Mouse (Mus musculus) spleen, adult 18-20 months (tissue): ENCODE measurements around the gene Srp68.
"Not testable (repeated sequence)": the region's sequence is repeated elsewhere in the genome, so short reads cannot be mapped to it uniquely, and the experiment has no call there.

ENCODE experiments used
- DNase-seq, 2 experiments: peaks; one replicate each; pipeline ENCODE4 v3.0.0; 2022; ENCODE audit warnings: mixed read lengths in 2 of 2

Gene Srp68

GRCm38 (mm10) chr11:116282089-116282488 is 8.1 kb upstream of the Srp68 start:
- DNase-seq: no peak

GRCm38 (mm10) chr11:116281671-116282070 is 7.7 kb upstream of the Srp68 start:
- DNase-seq: no peak

- no peak for DNase-seq
Measured at GRCm38 (mm10) chr11:116280751-116281663, 7.0 kb upstream of the Srp68 start, which contains the start of gene Galr2. Galr2 (plus strand) TSS chr11:116280939.

- not testable (repeated sequence) for DNase-seq
Measured at GRCm38 (mm10) chr11:116277184-116277583, 3.2 kb upstream of the Srp68 start.

GRCm38 (mm10) chr11:116273469-116274044 is 460 bp downstream of the Srp68 start:
- DNase-seq: no peak

GRCm38 (mm10) chr11:116272589-116273468 is 1.2 kb downstream of the Srp68 start:
- DNase-seq: no peak

GRCm38 (mm10) chr11:116269560-116269959 is 4.5 kb downstream of the Srp68 start:
- DNase-seq: no peak

- DNase-seq: no peak
Measured at GRCm38 (mm10) chr11:116268313-116268712, 5.7 kb downstream of the Srp68 start.

GRCm38 (mm10) chr11:116267637-116268036 is 6.4 kb downstream of the Srp68 start:
- no peak for DNase-seq

- no peak for DNase-seq
Measured at GRCm38 (mm10) chr11:116265850-116266249, 8.2 kb downstream of the Srp68 start.

GRCm38 (mm10) chr11:116265352-116265751 is 8.7 kb downstream of the Srp68 start:
- peak in 1 of 2 experiments; percentile 20 for DNase-seq

- DNase-seq: no peak
Measured at GRCm38 (mm10) chr11:116260259-116260658, 13.8 kb downstream of the Srp68 start.

- no peak for DNase-seq
Measured at GRCm38 (mm10) chr11:116259461-116259860, 14.6 kb downstream of the Srp68 start.

GRCm38 (mm10) chr11:116255982-116256675 is 17.9 kb downstream of the Srp68 start:
- no peak for DNase-seq

GRCm38 (mm10) chr11:116255090-116255981 is 18.7 kb downstream of the Srp68 start:
- no peak for DNase-seq

GRCm38 (mm10) chr11:116254627-116255026 is 19.4 kb downstream of the Srp68 start:
- no peak for DNase-seq

- no peak for DNase-seq
Measured at GRCm38 (mm10) chr11:116253076-116253600, 20.9 kb downstream of the Srp68 start.

- no peak for DNase-seq
Measured at GRCm38 (mm10) chr11:116250898-116251297, 23.1 kb downstream of the Srp68 start.

- DNase-seq: no peak
Measured at GRCm38 (mm10) chr11:116247502-116248222, 26.4 kb downstream of the Srp68 start.

- no peak for DNase-seq
Measured at GRCm38 (mm10) chr11:116245616-116246015, 28.4 kb downstream of the Srp68 start.
